In the genomic region with DNA sequence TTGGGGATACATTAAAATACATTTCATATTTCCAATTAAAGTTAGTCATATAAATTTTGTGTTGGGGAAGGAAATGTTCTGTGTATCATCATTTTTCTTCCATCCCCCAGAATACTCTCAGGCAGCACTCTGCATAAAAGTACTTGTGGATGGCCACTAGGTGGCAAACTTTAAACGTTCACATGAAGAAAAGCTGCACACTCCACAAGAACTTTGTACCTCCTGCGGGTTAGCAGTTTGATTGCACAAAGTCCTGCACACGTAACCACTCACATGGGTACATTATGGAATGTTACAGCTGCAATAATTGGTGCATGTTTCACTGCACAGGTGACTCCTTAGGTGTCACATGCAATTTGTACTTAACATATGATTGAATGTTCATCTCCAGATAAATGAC, we compare ENCODE assay signal across 7 mouse cellular contexts.
DNase-seq lines count a peak whose midpoint lies in the region.

No protein-coding gene starts in this region.

- DNase-seq in A20 (ENCODE audit: low read depth, low spot score) (peak; percentile 18), ES-CJ7 (ENCODE audit: low read depth, low spot score) (peak; percentile 79)
- peak; percentile 81 for DNase-seq in embryo, embryonic 11 days
- DNase-seq in heart, postnatal 4 days: peak; percentile 40
- peak; percentile 5 to 31 for DNase-seq in kidney, postnatal 4 days
- peak; percentile 32 for DNase-seq in lung, postnatal 14 days
- peak; percentile 38 for DNase-seq in telencephalon, adult 2 months (ENCODE audit: low read depth, low spot score)

Comparison
In these comparisons a context has a peak if more than half of its experiments do, and no peak if none do; other contexts are left out.
1. Peak in every context shown above with its lines: DNase-seq.
2. DNase-seq: peak in every context shown above with its lines; median percentile 81 in embryo, embryonic 11 days; 79 in ES-CJ7; 40 in heart, postnatal 4 days; 38 in telencephalon, adult 2 months; 32 in lung, postnatal 14 days; 18 in A20; 18 in kidney, postnatal 4 days.